Mouse (Mus musculus): Measurements from ENCODE around the gene Wfdc6b. TPM values are rescaled to one million over a fixed set of nuclear protein-coding genes. Genes with fewer than 3 reads are reported as not detected.
"Not testable (repeated sequence)": the region's sequence is repeated elsewhere in the genome, so short reads cannot be mapped to it uniquely, and the experiment has no call there.

Wfdc6b gene
- polyA plus RNA-seq (2015; fragmentation: Nextera tagmentation; extraction: Ambion mirVana), result not detected in 2 replicates

DNA sequence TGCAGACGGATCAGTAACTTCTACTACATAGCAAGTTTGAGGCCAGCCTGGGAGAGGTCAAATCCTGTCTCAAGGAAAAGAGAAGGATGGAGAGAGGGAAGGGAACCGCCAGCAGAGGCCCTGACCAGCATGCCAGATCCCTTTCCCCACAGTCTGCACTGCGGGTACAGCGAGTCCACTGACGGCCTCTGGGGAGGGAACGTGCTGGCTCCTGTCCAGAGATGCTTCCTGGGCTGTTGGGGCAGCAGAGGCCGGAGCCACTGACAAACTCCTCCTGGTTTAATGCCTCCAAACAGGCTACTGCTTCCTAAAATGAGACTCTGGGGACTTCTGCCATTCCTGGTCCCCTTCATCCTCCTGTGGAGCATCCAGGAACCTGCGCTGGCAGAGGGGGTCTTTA lies at the start of gene Wfdc6b, which contains the start of gene Wfdc8:
Gene Wfdc6b (plus strand): TSS at position 52 of the 400 bp plus-strand sequence.
Gene Wfdc8 (minus strand): TSS at position 156 of the 400 bp plus-strand sequence.
- H3K27ac ChIP-seq; H3K4me3 ChIP-seq; H3K9ac ChIP-seq; H3K4me1 ChIP-seq; H3K36me3 ChIP-seq; H3K4me2 ChIP-seq; H3K9me3 ChIP-seq; ATAC-seq (ENCODE audit: borderline replicate concordance, extremely low read depth, low FRiP score, low TSS enrichment); H3K27me3 ChIP-seq: not testable (repeated sequence)
- WGBS, result 40% methylated on average over 8 of the region's 8 CpGs

DNA sequence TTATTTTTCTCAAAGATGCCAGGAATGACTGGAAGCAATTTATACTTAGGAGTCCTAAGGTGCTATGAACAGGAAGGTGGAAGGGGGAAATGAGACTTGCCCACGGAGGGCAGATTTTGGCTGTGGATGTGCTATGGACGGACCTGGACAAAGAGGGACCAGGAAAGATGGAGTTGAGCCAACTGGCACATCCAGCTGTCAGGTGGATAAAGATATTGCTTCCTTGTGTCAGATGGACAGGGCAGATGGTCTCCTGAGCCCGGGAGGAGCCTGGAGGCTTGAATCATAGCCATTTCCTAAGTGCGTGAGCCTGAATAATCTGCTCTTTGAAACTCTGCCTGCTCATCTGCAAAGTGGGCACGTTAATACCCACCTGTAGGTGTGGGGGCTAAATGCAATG lies 49.0 kb upstream of the Wfdc6b start:
- H3K4me1 ChIP-seq, result peaks cover 9% of the 10 kb centered on the region
- no peak for ATAC-seq (ENCODE audit: borderline replicate concordance, extremely low read depth, low FRiP score, low TSS enrichment)
- peak overlapping the region; percentile 53 for H3K4me3 ChIP-seq
- no peak overlapping the region for H3K27ac ChIP-seq
- WGBS, result 63% methylated on average over 5 of the region's 5 CpGs
- peak overlapping the region; percentile 94 for H3K4me2 ChIP-seq
- no peak overlapping the region for H3K9ac ChIP-seq
- H3K27me3 ChIP-seq, result 0 out of 2 replicates have a peak, but pooled peaks cover 5% of the 10 kb centered on the region
- H3K36me3 ChIP-seq, result peaks cover 16% of the 10 kb centered on the region; the same call in 1 of the 2 replicates
- H3K9me3 ChIP-seq, result no peaks in the 10 kb centered on the region

GRCm38 (mm10) chr2:164566997-164567396 lies 46.3 kb upstream of the Wfdc6b start:
- Histone ChIP-seq H3K4me3 (no peak overlapping the region), H3K27me3 (0 out of 2 replicates have a peak, but pooled peaks cover 5% of the 10 kb centered on the region), H3K27ac (no peak overlapping the region), H3K4me2 (no peak overlapping the region), H3K9ac (no peak overlapping the region), H3K9me3 (no peaks in the 10 kb centered on the region), H3K4me1 (peaks cover 6% of the 10 kb centered on the region), H3K36me3 (peaks cover 16% of the 10 kb centered on the region; the same call in 1 of the 2 replicates)
- ATAC-seq (ENCODE audit: borderline replicate concordance, extremely low read depth, low FRiP score, low TSS enrichment), result no peak
- whole genome bisulfite sequencing, result 73% methylated on average over 2 of the region's 2 CpGs

- no peak overlapping the region for H3K4me2 ChIP-seq
- no peak for ATAC-seq (ENCODE audit: borderline replicate concordance, extremely low read depth, low FRiP score, low TSS enrichment)
These were observed 45.9 kb upstream of the Wfdc6b start for GRCm38 (mm10) chr2:164567460-164567859.

GRCm38 (mm10) chr2:164573359-164573758 lies 40.0 kb upstream of the Wfdc6b start, which contains the start of gene Spint3:
Gene Spint3 (minus strand): TSS chr2:164573459.
- ATAC-seq (ENCODE audit: borderline replicate concordance, extremely low read depth, low FRiP score, low TSS enrichment); H3K36me3 ChIP-seq; H3K27ac ChIP-seq; H3K9me3 ChIP-seq; H3K4me3 ChIP-seq; H3K4me2 ChIP-seq; H3K9ac ChIP-seq; H3K4me1 ChIP-seq; H3K27me3 ChIP-seq: not testable (repeated sequence)
- 71% methylated on average over 6 of the region's 6 CpGs for WGBS

More at GRCm38 (mm10) chr2:164567460-164567859, 45.9 kb upstream of the Wfdc6b start:
- Histone ChIP-seq H3K27me3 (0 out of 2 replicates have a peak, but pooled peaks cover under 1% of the 10 kb centered on the region), H3K4me3 (no peak overlapping the region), H3K36me3 (peaks cover 16% of the 10 kb centered on the region; the same call in 1 of the 2 replicates), H3K9ac (no peak overlapping the region), H3K4me1 (peaks cover 6% of the 10 kb centered on the region), H3K27ac (no peak overlapping the region), H3K9me3 (no peaks in the 10 kb centered on the region)
- 89% methylated on average over 5 of the region's 5 CpGs for WGBS

- not testable (repeated sequence) for H3K4me3 ChIP-seq; H3K27me3 ChIP-seq; H3K9me3 ChIP-seq; H3K36me3 ChIP-seq; H3K4me2 ChIP-seq; ATAC-seq (ENCODE audit: borderline replicate concordance, extremely low read depth, low FRiP score, low TSS enrichment); H3K4me1 ChIP-seq; H3K9ac ChIP-seq
- peak within 1 kb of the TSS; percentile 13; the same call in 1 of the 2 replicates for H3K27ac ChIP-seq
- 38% methylated on average over 13 of the region's 13 CpGs for WGBS
These were observed 28.1 kb upstream of the Wfdc6b start, which contains the start of gene Wfdc6a for GRCm38 (mm10) chr2:164585025-164585725. Gene Wfdc6a (minus strand): TSS chr2:164585447.

- WGBS, result 6% methylated on average over 4 of the region's 4 CpGs
- Histone ChIP-seq H3K27ac (no peak overlapping the region), H3K4me3 (no peak overlapping the region), H3K4me1 (no peaks in the 10 kb centered on the region), H3K9ac (no peak overlapping the region), H3K36me3 (no peaks in the 10 kb centered on the region), H3K4me2 (no peak overlapping the region), H3K27me3 (no peaks in the 10 kb centered on the region), H3K9me3 (no peaks in the 10 kb centered on the region)
- no peak for ATAC-seq (ENCODE audit: borderline replicate concordance, extremely low read depth, low FRiP score, low TSS enrichment)
These were observed 21.3 kb upstream of the Wfdc6b start for GRCm38 (mm10) chr2:164592014-164592413.

DNA sequence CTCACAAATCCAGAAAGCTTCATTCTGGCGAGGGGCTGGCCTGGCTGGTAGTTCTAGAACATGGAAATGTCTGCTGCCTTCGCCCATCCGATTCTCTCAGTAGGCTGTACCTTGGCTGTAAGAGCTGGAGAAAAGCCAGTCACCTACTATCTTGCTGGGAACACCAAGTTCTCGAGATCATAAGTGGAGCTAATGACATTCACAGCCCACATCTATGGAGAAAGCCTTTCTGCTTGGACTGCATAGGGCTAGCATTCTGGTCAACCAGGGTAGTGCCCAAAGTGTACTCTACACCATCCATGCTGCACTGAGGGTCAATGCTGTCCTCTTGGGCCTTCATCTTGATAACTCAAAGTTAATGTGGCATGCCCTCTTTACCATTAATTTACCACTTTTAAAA lies 19.8 kb upstream of the Wfdc6b start, which contains the start of gene Eppin:
Gene Eppin (minus strand): TSS at position 101 of the 400 bp plus-strand sequence.
- no peak within 1 kb of the TSS for H3K4me2 ChIP-seq
- 73% methylated on average over 4 of the region's 4 CpGs for WGBS
- H3K36me3 ChIP-seq, result no peaks in the 10 kb centered on the region
- H3K9me3 ChIP-seq, result no peaks in the 10 kb centered on the region
- no peaks in the 10 kb centered on the region for H3K4me1 ChIP-seq
- no peak for ATAC-seq (ENCODE audit: borderline replicate concordance, extremely low read depth, low FRiP score, low TSS enrichment)
- H3K27me3 ChIP-seq, result no peaks in the 10 kb centered on the region
- H3K9ac ChIP-seq, result no peak within 1 kb of the TSS
- H3K4me3 ChIP-seq, result no peak within 1 kb of the TSS
- no peak within 1 kb of the TSS for H3K27ac ChIP-seq

DNA sequence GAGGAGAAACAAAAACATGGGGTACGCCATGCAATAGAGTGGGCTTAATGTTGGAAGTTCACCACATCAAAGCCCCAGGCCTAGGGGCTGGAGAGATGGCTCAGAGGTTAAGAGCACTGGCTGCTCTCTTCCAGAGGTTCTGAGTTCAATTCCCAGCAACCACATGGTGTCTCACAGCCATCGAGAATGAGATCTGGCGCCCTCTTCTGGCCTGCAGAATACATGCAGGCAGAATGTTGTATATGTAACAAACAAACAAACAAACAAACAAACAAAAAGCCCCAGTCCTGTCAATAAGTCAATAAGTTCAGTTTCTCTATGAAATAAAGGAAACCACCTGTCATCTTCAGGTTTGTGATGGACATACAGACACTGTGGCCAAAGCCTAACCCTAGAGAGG lies 13.1 kb upstream of the Wfdc6b start:
- Histone ChIP-seq H3K4me3 (no peak overlapping the region), H3K9ac (no peak overlapping the region), H3K36me3 (no peaks in the 10 kb centered on the region), H3K27me3 (no peaks in the 10 kb centered on the region), H3K4me1 (no peaks in the 10 kb centered on the region), H3K9me3 (no peaks in the 10 kb centered on the region), H3K27ac (no peak overlapping the region), H3K4me2 (no peak overlapping the region)
- 64% methylated on average over 3 of the region's 3 CpGs for WGBS
- ATAC-seq (ENCODE audit: borderline replicate concordance, extremely low read depth, low FRiP score, low TSS enrichment), result no peak

DNA sequence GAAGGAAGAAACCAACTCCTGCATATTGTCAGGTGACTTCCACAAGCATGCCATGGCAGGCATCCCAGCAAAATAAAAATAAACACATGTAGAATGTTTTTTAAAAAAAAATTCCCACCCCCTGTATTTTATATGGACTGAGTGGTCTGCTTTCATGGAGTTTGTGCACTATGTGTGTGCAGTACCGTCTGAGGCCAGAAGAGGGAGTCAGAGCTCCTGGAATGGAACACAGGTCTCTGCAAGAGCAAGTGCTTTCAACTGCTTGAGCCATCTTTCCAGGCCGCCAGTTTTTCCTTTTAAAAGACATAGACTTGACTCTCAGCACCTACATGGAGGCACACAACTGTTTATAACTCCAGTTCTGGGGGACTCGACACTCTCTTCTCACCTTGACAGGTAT lies 9.8 kb upstream of the Wfdc6b start:
- no peak overlapping the region for H3K9ac ChIP-seq
- H3K27ac ChIP-seq, result no peak overlapping the region
- H3K4me3 ChIP-seq, result no peak overlapping the region
- H3K36me3 ChIP-seq, result no peaks in the 10 kb centered on the region
- no peaks in the 10 kb centered on the region for H3K9me3 ChIP-seq
- WGBS, result 87% methylated on average over 3 of the region's 3 CpGs
- H3K27me3 ChIP-seq, result no peaks in the 10 kb centered on the region
- no peak overlapping the region for H3K4me2 ChIP-seq
- no peak for ATAC-seq (ENCODE audit: borderline replicate concordance, extremely low read depth, low FRiP score, low TSS enrichment)
- no peaks in the 10 kb centered on the region for H3K4me1 ChIP-seq

- Histone ChIP-seq H3K4me3 (no peak overlapping the region), H3K4me1 (no peaks in the 10 kb centered on the region), H3K9me3 (no peaks in the 10 kb centered on the region), H3K4me2 (no peak overlapping the region), H3K9ac (no peak overlapping the region), H3K27ac (no peak overlapping the region), H3K36me3 (no peaks in the 10 kb centered on the region), H3K27me3 (no peaks in the 10 kb centered on the region)
- no peak for ATAC-seq (ENCODE audit: borderline replicate concordance, extremely low read depth, low FRiP score, low TSS enrichment)
- 88% methylated on average over 8 of the region's 8 CpGs for WGBS
These were observed 8.9 kb upstream of the Wfdc6b start for GRCm38 (mm10) chr2:164604411-164604810.

GRCm38 (mm10) chr2:164608781-164609180 lies 4.5 kb upstream of the Wfdc6b start:
- ATAC-seq (ENCODE audit: borderline replicate concordance, extremely low read depth, low FRiP score, low TSS enrichment), result no peak

More at GRCm38 (mm10) chr2:164608781-164609180, 4.5 kb upstream of the Wfdc6b start:
- H3K27me3 ChIP-seq, result no peaks in the 10 kb centered on the region
- no peak overlapping the region for H3K4me3 ChIP-seq
- no peaks in the 10 kb centered on the region for H3K36me3 ChIP-seq
- 69% methylated on average over 6 of the region's 6 CpGs for WGBS
- H3K4me2 ChIP-seq, result no peak overlapping the region
- no peak overlapping the region for H3K27ac ChIP-seq
- H3K9ac ChIP-seq, result no peak overlapping the region
- no peaks in the 10 kb centered on the region for H3K4me1 ChIP-seq
- no peaks in the 10 kb centered on the region for H3K9me3 ChIP-seq
